Mouse (Mus musculus): ENCODE measurements around the gene Arl8b. TPM values are rescaled to one million over a fixed set of nuclear protein-coding genes. Genes with fewer than 3 reads are reported as not detected.
"Not testable (repeated sequence)": the region's sequence is repeated elsewhere in the genome, so short reads cannot be mapped to it uniquely, and the experiment has no call there.

Arl8b gene
- polyA plus RNA-seq, 1 experiment from 2014 or later: 59.5 TPM

DNA sequence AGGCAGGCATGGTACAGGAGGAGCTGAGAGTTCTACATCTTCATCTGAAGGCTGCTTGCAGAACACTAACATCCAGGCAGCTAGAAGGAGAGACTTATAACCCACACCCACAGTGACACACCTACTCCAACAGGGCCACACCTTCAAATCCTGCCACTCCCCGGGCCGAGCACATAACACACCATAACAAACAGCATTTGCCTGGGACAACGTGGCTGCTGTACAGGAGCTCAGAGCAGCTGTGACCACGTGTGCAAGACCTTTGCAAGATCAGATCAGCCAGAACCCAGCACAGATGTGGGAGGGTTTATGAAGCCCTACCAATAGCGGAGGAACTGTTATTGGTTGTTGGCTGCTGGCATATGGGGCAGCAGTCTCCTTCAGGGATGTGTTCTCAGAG is 83.4 kb downstream of the Arl8b start:
- no peak for TF ChIP-seq CTCF (IDR thresholded peaks at IDR 0.05; ENCODE audit: low read depth)
- Histone ChIP-seq H3K4me3 (ENCODE audit: low read depth, low read length) (no peak overlapping the region), H3K36me3 (ENCODE audit: control insufficient read depth, insufficient read depth) (no peaks in the 10 kb centered on the region), H3K27ac (ENCODE audit: low read depth, low read length) (no peak overlapping the region), H3K9me3 (ENCODE audit: control insufficient read depth) (no peaks in the 10 kb centered on the region), H3K9ac (ENCODE audit: low read depth, low read length) (no peak overlapping the region), H3K27me3 (replicated peaks; ENCODE audit: control insufficient read depth, insufficient read depth, low read length) (no peaks in the 10 kb centered on the region), H3K4me1 (replicated peaks; ENCODE audit: control insufficient read depth, insufficient read depth, low read length) (no peaks in the 10 kb centered on the region), H3K4me2 (replicated peaks; ENCODE audit: low read depth) (no peak overlapping the region)
- ATAC-seq: peak; percentile 86
- 35% methylated on average over 5 of the region's 5 CpGs for WGBS

DNA sequence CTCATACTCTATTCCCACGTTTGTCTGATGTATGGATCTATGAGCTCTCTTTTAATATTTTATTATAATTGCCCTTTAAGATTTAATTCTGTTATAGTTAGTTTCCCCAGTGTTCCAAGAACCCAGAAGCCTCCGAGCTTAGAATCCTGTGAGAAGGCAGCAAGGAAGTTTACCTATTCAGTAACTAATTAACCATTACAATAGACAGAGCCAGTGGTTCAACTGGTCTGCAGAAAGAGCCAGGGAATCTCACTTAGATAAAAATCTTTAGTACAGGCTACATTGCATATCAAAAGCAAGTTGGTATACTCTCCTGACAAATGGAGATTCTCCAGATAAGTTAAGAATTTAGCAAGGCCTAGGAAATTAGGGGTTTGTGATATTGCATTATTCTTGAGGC is 86.1 kb downstream of the Arl8b start:
- 18% methylated on average over 2 of the region's 2 CpGs for WGBS
- H3K4me2 ChIP-seq (replicated peaks; ENCODE audit: low read depth); H3K27me3 ChIP-seq (replicated peaks; ENCODE audit: control insufficient read depth, insufficient read depth, low read length); H3K9ac ChIP-seq (ENCODE audit: low read depth, low read length); ATAC-seq; H3K36me3 ChIP-seq (ENCODE audit: control insufficient read depth, insufficient read depth); H3K4me1 ChIP-seq (replicated peaks; ENCODE audit: control insufficient read depth, insufficient read depth, low read length); H3K9me3 ChIP-seq (ENCODE audit: control insufficient read depth); H3K4me3 ChIP-seq (ENCODE audit: low read depth, low read length); H3K27ac ChIP-seq (ENCODE audit: low read depth, low read length): not testable (repeated sequence)

DNA sequence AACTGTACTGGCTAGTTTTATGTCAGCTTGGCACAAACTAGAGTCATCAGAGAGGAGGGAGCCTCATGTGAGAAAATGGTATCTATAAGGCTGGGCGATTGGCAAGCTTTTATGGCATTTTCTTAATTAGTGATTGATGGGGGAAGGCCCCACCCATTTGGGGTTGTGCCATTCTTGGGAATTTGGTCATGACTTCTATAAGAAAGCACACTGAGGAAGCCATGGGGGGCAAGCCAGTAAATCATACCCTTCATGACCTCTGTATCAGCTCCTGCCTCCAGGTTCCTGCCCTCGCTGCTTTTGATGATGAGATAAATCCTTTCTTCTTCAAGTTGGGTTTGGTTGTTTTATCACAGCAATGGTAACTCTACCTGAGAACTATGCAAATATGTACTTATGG is 87.5 kb downstream of the Arl8b start:
- Histone ChIP-seq H3K9me3 (ENCODE audit: control insufficient read depth) (no peaks in the 10 kb centered on the region), H3K4me3 (ENCODE audit: low read depth, low read length) (no peak overlapping the region), H3K9ac (ENCODE audit: low read depth, low read length) (no peak overlapping the region), H3K27me3 (replicated peaks; ENCODE audit: control insufficient read depth, insufficient read depth, low read length) (no peaks in the 10 kb centered on the region), H3K36me3 (ENCODE audit: control insufficient read depth, insufficient read depth) (no peaks in the 10 kb centered on the region), H3K27ac (ENCODE audit: low read depth, low read length) (no peak overlapping the region), H3K4me2 (replicated peaks; ENCODE audit: low read depth) (no peak overlapping the region), H3K4me1 (replicated peaks; ENCODE audit: control insufficient read depth, insufficient read depth, low read length) (no peaks in the 10 kb centered on the region)
- WGBS: 69% methylated on average over 2 of the region's 2 CpGs
- ATAC-seq: no peak
- no peak for TF ChIP-seq CTCF (IDR thresholded peaks at IDR 0.05; ENCODE audit: low read depth)

DNA sequence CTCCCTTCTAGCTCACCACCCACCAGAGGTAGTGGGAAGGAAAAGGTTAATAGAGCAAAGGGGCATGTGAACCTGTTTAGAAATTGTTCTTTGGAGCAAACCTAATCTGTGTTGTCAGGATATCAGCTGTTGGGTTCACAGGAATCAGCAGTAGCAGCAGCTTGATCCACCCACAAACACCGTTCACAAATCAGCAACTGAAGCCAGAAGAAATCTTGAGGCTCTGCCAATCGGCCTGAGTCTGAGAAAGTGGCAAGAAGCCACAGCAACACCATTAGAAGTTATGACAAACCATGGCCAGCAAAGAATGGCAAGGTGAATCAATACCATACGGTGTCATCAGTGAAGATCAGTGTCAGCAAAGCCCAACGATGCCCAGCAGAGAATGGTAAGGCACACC is 88.4 kb downstream of the Arl8b start:
- no peak overlapping the region for H3K4me3 ChIP-seq (ENCODE audit: low read depth, low read length)
- WGBS: 89% methylated on average over 4 of the region's 4 CpGs
- no peak for ATAC-seq
- no peak overlapping the region for H3K9ac ChIP-seq (ENCODE audit: low read depth, low read length)
- no peaks in the 10 kb centered on the region for H3K4me1 ChIP-seq (replicated peaks; ENCODE audit: control insufficient read depth, insufficient read depth, low read length)
- no peaks in the 10 kb centered on the region for H3K9me3 ChIP-seq (ENCODE audit: control insufficient read depth)
- TF ChIP-seq CTCF (IDR thresholded peaks at IDR 0.05; ENCODE audit: low read depth): no peak
- no peak overlapping the region for H3K27ac ChIP-seq (ENCODE audit: low read depth, low read length)
- H3K36me3 ChIP-seq (ENCODE audit: control insufficient read depth, insufficient read depth): no peaks in the 10 kb centered on the region
- no peaks in the 10 kb centered on the region for H3K27me3 ChIP-seq (replicated peaks; ENCODE audit: control insufficient read depth, insufficient read depth, low read length)
- no peak overlapping the region for H3K4me2 ChIP-seq (replicated peaks; ENCODE audit: low read depth)

Other genes starting within 250 kb of the Arl8b start
- 78.9 and 90.2 TPM in 2 replicates for gene Bhlhe40, start 122.5 kb upstream of the Arl8b start, polyA plus RNA-seq (2015; fragmentation: Nextera tagmentation; extraction: Ambion mirVana)
- 40.4 and 41.3 TPM in 2 replicates for gene Edem1, start 45.5 kb downstream of the Arl8b start, polyA plus RNA-seq (2015; fragmentation: Nextera tagmentation; extraction: Ambion mirVana)